Mouse (Mus musculus): Measurements from ENCODE around the gene Gm973. TPM values are rescaled to one million over a fixed set of nuclear protein-coding genes. Genes with fewer than 3 reads are reported as not detected.

Gene Gm973
- total RNA-seq, 2 experiments from 2014 or later, result 1.9 to 2.2 TPM

- DNase-seq (ENCODE audit: low spot score in 2 of 2), result no peak
Observed at GRCm38 (mm10) chr1:59541271-59542020, 25.4 kb downstream of the Gm973 start.

- no peak for DNase-seq (ENCODE audit: low spot score in 2 of 2)
Observed at GRCm38 (mm10) chr1:59542231-59542630, 26.2 kb downstream of the Gm973 start.

- no peak for DNase-seq (ENCODE audit: low spot score in 2 of 2)
Observed at GRCm38 (mm10) chr1:59543911-59544310, 27.8 kb downstream of the Gm973 start.

- DNase-seq (ENCODE audit: low spot score in 2 of 2), result no peak
Observed at GRCm38 (mm10) chr1:59548486-59548885, 32.4 kb downstream of the Gm973 start.

- DNase-seq (ENCODE audit: low spot score in 2 of 2), result no peak
Observed at GRCm38 (mm10) chr1:59549036-59549675, 33.1 kb downstream of the Gm973 start.

GRCm38 (mm10) chr1:59550227-59550626 is 34.2 kb downstream of the Gm973 start:
- DNase-seq (ENCODE audit: low spot score in 2 of 2), result no peak

GRCm38 (mm10) chr1:59550996-59551395 is 34.9 kb downstream of the Gm973 start:
- no peak for DNase-seq (ENCODE audit: low spot score in 2 of 2)

GRCm38 (mm10) chr1:59553708-59554107 is 37.6 kb downstream of the Gm973 start:
- DNase-seq (ENCODE audit: low spot score in 2 of 2), result no peak

- no peak for DNase-seq (ENCODE audit: low spot score in 2 of 2)
Observed at GRCm38 (mm10) chr1:59563581-59563980, 47.5 kb downstream of the Gm973 start.

- no peak for DNase-seq (ENCODE audit: low spot score in 2 of 2)
Observed at GRCm38 (mm10) chr1:59565804-59566203, 49.7 kb downstream of the Gm973 start.

GRCm38 (mm10) chr1:59566281-59566680 is 50.2 kb downstream of the Gm973 start:
- no peak for DNase-seq (ENCODE audit: low spot score in 2 of 2)

GRCm38 (mm10) chr1:59566926-59567325 is 50.9 kb downstream of the Gm973 start:
- no peak for DNase-seq (ENCODE audit: low spot score in 2 of 2)

GRCm38 (mm10) chr1:59567521-59567920 is 51.5 kb downstream of the Gm973 start:
- no peak for DNase-seq (ENCODE audit: low spot score in 2 of 2)

- DNase-seq (ENCODE audit: low spot score in 2 of 2), result no peak
Observed at GRCm38 (mm10) chr1:59568283-59568682, 52.2 kb downstream of the Gm973 start.

GRCm38 (mm10) chr1:59569301-59569700 is 53.2 kb downstream of the Gm973 start:
- DNase-seq (ENCODE audit: low spot score in 2 of 2), result no peak

GRCm38 (mm10) chr1:59570767-59571166 is 54.7 kb downstream of the Gm973 start:
- no peak for DNase-seq (ENCODE audit: low spot score in 2 of 2)

- DNase-seq (ENCODE audit: low spot score in 2 of 2), result no peak
Observed at GRCm38 (mm10) chr1:59571502-59571901, 55.4 kb downstream of the Gm973 start.

GRCm38 (mm10) chr1:59573843-59574242 is 57.8 kb downstream of the Gm973 start:
- DNase-seq (ENCODE audit: low spot score in 2 of 2), result no peak

GRCm38 (mm10) chr1:59574262-59575187 is 58.5 kb downstream of the Gm973 start:
- DNase-seq (ENCODE audit: low spot score in 2 of 2), result no peak

- DNase-seq (ENCODE audit: low spot score in 2 of 2), result no peak
Observed at GRCm38 (mm10) chr1:59578770-59579169, 62.7 kb downstream of the Gm973 start.

- no peak for DNase-seq (ENCODE audit: low spot score in 2 of 2)
Observed at GRCm38 (mm10) chr1:59579327-59579726, 63.3 kb downstream of the Gm973 start.

Data from gastrocnemius, postnatal 4 days (tissue).